Mouse (Mus musculus): ENCODE data around the gene Mmp20. TPM values are rescaled to one million over a fixed set of nuclear protein-coding genes. Genes with fewer than 3 reads are reported as not detected.

Gene Mmp20
- not detected for polyA plus RNA-seq (2014; fragmentation: Illumina TruSeq; extraction: RNeasy Lipid Tissue Mini Kit (QIAGEN cat#74804); ENCODE audit: low read depth, low replicate concordance)

DNA sequence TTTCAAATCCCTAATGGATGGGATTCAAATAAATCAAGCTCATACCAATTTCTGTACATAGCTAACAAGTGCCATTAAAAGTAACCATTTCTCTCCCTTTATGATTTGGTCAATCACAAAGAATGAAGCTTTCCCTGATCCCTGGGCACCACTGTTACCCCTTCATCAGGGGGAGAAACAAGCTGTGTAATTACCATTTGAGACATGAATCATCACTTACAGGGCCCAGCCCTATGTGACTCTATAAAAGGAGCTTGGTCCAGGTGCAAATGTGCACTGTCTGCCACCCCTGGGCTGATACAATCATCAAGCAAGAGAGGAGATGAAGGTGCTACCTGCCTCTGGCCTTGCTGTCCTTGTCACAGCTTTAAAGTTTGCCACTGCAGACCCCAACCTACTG is at the start of gene Mmp20:
TSS of gene Mmp20 (plus strand) at position 301 of the 400 bp plus-strand sequence.

DNA sequence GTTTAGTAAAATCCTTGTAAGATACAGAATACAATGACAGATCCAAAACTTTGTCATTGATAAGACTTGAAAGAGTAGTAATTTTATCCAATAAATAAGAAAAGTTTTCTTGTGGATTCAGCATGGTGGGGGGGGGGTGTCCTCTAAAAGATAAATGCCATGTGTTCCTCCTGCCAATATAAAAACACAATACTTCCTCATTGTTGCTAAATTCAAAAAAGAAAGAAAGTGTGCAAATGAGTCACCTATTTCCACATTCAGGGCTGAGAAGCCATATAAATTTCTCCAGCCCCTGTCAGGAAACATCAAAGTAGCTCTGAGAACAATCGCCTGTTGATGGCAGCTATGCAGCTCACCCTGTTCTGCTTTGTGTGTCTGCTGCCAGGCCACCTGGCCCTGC is 63.8 kb downstream of the Mmp20 start, which contains the start of gene Mmp7:
TSS of gene Mmp7 (plus strand) at position 301 of the 400 bp plus-strand sequence.

Other genes starting within 250 kb of the Mmp20 start
- gene Mmp1b, start 240.2 kb upstream of the Mmp20 start, polyA plus RNA-seq (2014; fragmentation: Illumina TruSeq; extraction: RNeasy Lipid Tissue Mini Kit (QIAGEN cat#74804); ENCODE audit: low read depth, low replicate concordance): not detected
- not detected for gene Mmp3, start 182.4 kb upstream of the Mmp20 start, polyA plus RNA-seq (2014; fragmentation: Illumina TruSeq; extraction: RNeasy Lipid Tissue Mini Kit (QIAGEN cat#74804); ENCODE audit: low read depth, low replicate concordance)
- gene Mmp10, start 125.9 kb upstream of the Mmp20 start, polyA plus RNA-seq (2014; fragmentation: Illumina TruSeq; extraction: RNeasy Lipid Tissue Mini Kit (QIAGEN cat#74804); ENCODE audit: low read depth, low replicate concordance): not detected
- gene Mmp8, start 69.8 kb upstream of the Mmp20 start, polyA plus RNA-seq (2014; fragmentation: Illumina TruSeq; extraction: RNeasy Lipid Tissue Mini Kit (QIAGEN cat#74804); ENCODE audit: low read depth, low replicate concordance): not detected
- 1.3 TPM for gene Mmp27, start 56.8 kb upstream of the Mmp20 start, polyA plus RNA-seq (2014; fragmentation: Illumina TruSeq; extraction: RNeasy Lipid Tissue Mini Kit (QIAGEN cat#74804); ENCODE audit: low read depth, low replicate concordance)
- gene Mmp7, start 63.9 kb downstream of the Mmp20 start, polyA plus RNA-seq (2014; fragmentation: Illumina TruSeq; extraction: RNeasy Lipid Tissue Mini Kit (QIAGEN cat#74804); ENCODE audit: low read depth, low replicate concordance): 0.64 TPM
- gene Tmem123, start 135.8 kb downstream of the Mmp20 start, polyA plus RNA-seq (2014; fragmentation: Illumina TruSeq; extraction: RNeasy Lipid Tissue Mini Kit (QIAGEN cat#74804); ENCODE audit: low read depth, low replicate concordance): 76.7 TPM
- gene Birc2, start 208.8 kb downstream of the Mmp20 start, polyA plus RNA-seq (2014; fragmentation: Illumina TruSeq; extraction: RNeasy Lipid Tissue Mini Kit (QIAGEN cat#74804); ENCODE audit: low read depth, low replicate concordance): 35.5 TPM
- gene Birc3, start 245.0 kb downstream of the Mmp20 start, polyA plus RNA-seq (2014; fragmentation: Illumina TruSeq; extraction: RNeasy Lipid Tissue Mini Kit (QIAGEN cat#74804); ENCODE audit: low read depth, low replicate concordance): 18.3 TPM

Data from liver, adult 10 weeks (tissue).